Mouse (Mus musculus) hindbrain, postnatal 0 days (tissue): Measurements from ENCODE around the gene Nptx1. TPM values are rescaled to one million over a fixed set of nuclear protein-coding genes. Genes with fewer than 3 reads are reported as not detected.

Experiments used
- ATAC-seq: fragments of 200-750 bp; cut with Nextera tagmentation; 2 replicates; pipeline ENCODE4 v1.8.0; 2017; ENCODE audit warnings: mild to moderate bottlenecking, moderate TSS enrichment, moderate library complexity
- DNase-seq: peaks from one replicate; pipeline ENCODE4 v3.0.0-alpha.2; 2015; ENCODE audit warnings: low spot score
- H3K27ac ChIP-seq: fragments of 300-500 bp; sonication (generic); 2 replicates; pipeline ENCODE4 v1.5.1; 2014; ENCODE audit warnings: mild to moderate bottlenecking
- H3K27me3 ChIP-seq: fragments of 300-500 bp; sonication (generic); 2 replicates; pipeline ENCODE4 v1.6.1; 2014; ENCODE audit warnings: low read length, mixed read lengths; ENCODE audit not compliant: insufficient read depth
- H3K36me3 ChIP-seq: fragments of 300-500 bp; sonication (generic); 2 replicates; pipeline ENCODE4 v1.6.1; 2014; ENCODE audit warnings: low read length, mixed read lengths; ENCODE audit not compliant: insufficient read depth
- H3K4me1 ChIP-seq: fragments of 300-500 bp; sonication (generic); 2 replicates; pipeline ENCODE4 v1.6.1; 2014; ENCODE audit warnings: antibody characterized with exemption, low read length, mixed read lengths; ENCODE audit not compliant: insufficient read depth
- H3K4me2 ChIP-seq: fragments of 300-500 bp; sonication (generic); 2 replicates; pipeline ENCODE4 v1.6.1; 2014; ENCODE audit warnings: low read depth, mild to moderate bottlenecking, low read length, moderate library complexity, mixed read lengths
- H3K4me3 ChIP-seq: fragments of 300-500 bp; sonication (generic); 2 replicates; pipeline ENCODE4 v1.5.1; 2014; ENCODE audit warnings: low read length
- H3K9ac ChIP-seq: fragments of 300-500 bp; sonication (generic); replicated peaks from 2 replicates; pipeline ENCODE4 v1.6.1; 2014; ENCODE audit warnings: mild to moderate bottlenecking, low read length, moderate library complexity, mixed read lengths
- H3K9me3 ChIP-seq: fragments of 300-500 bp; sonication (generic); 2 replicates; pipeline ENCODE4 v1.6.1; 2016; ENCODE audit warnings: low read length, mixed read lengths
- CTCF ChIP-seq: IDR thresholded peaks from 2 replicates; pipeline ENCODE4 v1.5.1; 2016; ENCODE audit warnings: antibody characterized with exemption, control low read depth, low read depth
- WGBS: fragments of 180-500 bp; shearing (Covaris S2); extraction: QIAGEN DNeasy Blood & Tissue Kit; methylation state at CpG from one replicate; pipeline ENCODE4 v1.1.7; 2014; 5-methylcytosine and 5-hydroxymethylcytosine counted together
- polyA plus RNA-seq: library from polyadenylated mRNA; unstranded; fragments of >200 nt; fragmentation: Nextera tagmentation; extraction: Ambion mirVana; gene quantifications from 2 replicates; pipeline ENCODE4 v1.2.1, GENCODE M21; 2015
- total RNA-seq: library from RNA; depleted of rRNA; stranded (reverse); fragments of >200 nt; gene quantifications from 2 replicates; pipeline ENCODE4 v1.2.3, GENCODE M21; 2014

The Nptx1 gene
- total and polyA plus RNA-seq, 2 experiments from 2014 or later: 10.1 to 27.0 TPM

DNA sequence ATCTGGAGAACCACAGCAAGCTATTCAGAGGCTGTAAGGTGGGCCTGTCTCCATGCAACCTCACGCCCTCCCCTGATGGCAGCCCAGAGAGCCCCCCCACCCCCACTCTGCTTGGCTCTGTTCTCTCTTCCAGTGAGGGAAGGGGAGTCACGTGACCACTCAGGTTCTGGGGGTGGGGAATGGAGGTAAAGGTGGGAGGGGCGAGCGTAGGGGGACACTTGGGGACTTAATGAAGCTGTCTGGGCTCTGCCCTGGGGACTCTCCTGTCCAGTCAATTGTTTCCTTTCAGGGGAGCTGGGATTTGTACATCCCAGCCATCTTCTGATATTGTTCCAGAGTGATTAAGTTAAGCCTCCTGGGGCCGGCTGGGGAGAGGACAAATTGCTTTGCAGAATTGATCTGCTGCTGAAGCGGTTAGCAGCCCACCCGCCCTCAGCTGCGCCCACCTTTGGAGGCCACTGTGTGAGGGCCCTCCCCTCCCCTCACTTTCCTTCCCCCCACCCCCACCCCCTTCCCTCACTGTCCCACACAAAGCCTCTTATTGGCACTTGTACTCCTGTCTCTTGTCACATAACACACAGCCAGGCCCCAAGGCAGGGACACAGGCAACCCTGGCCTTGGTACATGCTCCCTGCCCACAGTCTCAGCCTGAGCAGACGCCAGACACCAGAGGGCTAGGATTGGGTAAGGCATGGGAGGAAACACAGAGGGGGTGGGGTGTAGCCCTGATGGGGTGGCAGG, 11.5 kb upstream of the Nptx1 start:
- DNase-seq: no peak

GRCm38 (mm10) chr11:119557940-119558869, 10.7 kb upstream of the Nptx1 start:
- Histone ChIP-seq H3K4me1 (peaks cover 20% of the 10 kb centered on the region), H3K27me3 (no peaks in the 10 kb centered on the region), H3K9me3 (no peaks in the 10 kb centered on the region), H3K4me3 (no peak overlapping the region), H3K4me2 (0 out of 2 replicates have a peak overlapping the region, but pooled peaks have one; percentile 18), H3K9ac (no peak overlapping the region), H3K27ac (peak overlapping the region; percentile 51), H3K36me3 (no peaks in the 10 kb centered on the region)
- DNase-seq (no peak), ATAC-seq (peak; percentile 52; the same call in 1 of the 2 replicates)
- no peak for TF ChIP-seq CTCF
- 13% methylated on average over 17 of the region's 17 CpGs for WGBS

More for the DNA sequence above, 11.5 kb upstream of the Nptx1 start:
- no peak overlapping the region for H3K4me2 ChIP-seq
- ATAC-seq: peak; percentile 50; the same call in 1 of the 2 replicates
- TF ChIP-seq CTCF: no peak
- H3K27me3 ChIP-seq: no peaks in the 10 kb centered on the region
- H3K4me3 ChIP-seq: no peak overlapping the region
- no peaks in the 10 kb centered on the region for H3K9me3 ChIP-seq
- H3K4me1 ChIP-seq: peaks cover 20% of the 10 kb centered on the region
- H3K9ac ChIP-seq: no peak overlapping the region
- peak overlapping the region; percentile 51; the same call in 1 of the 2 replicates for H3K27ac ChIP-seq
- 10% methylated on average over 9 of the region's 9 CpGs for WGBS
- H3K36me3 ChIP-seq: no peaks in the 10 kb centered on the region

GRCm38 (mm10) chr11:119555170-119555569, 7.6 kb upstream of the Nptx1 start:
- 82% methylated on average over 7 of the region's 7 CpGs for WGBS
- no peak for TF ChIP-seq CTCF
- H3K36me3 ChIP-seq: no peaks in the 10 kb centered on the region
- H3K9ac ChIP-seq: no peak overlapping the region
- H3K4me3 ChIP-seq: no peak overlapping the region
- H3K9me3 ChIP-seq: no peaks in the 10 kb centered on the region
- no peaks in the 10 kb centered on the region for H3K27me3 ChIP-seq
- H3K4me2 ChIP-seq: no peak overlapping the region
- H3K27ac ChIP-seq: no peak overlapping the region
- DNase-seq (no peak), ATAC-seq (no peak)
- peaks cover 24% of the 10 kb centered on the region for H3K4me1 ChIP-seq

GRCm38 (mm10) chr11:119554706-119555105, 7.2 kb upstream of the Nptx1 start:
- H3K4me3 ChIP-seq: no peak overlapping the region
- no peaks in the 10 kb centered on the region for H3K27me3 ChIP-seq
- TF ChIP-seq CTCF: no peak
- no peak overlapping the region for H3K4me2 ChIP-seq
- DNase-seq (no peak), ATAC-seq (no peak)
- no peak overlapping the region for H3K27ac ChIP-seq
- no peak overlapping the region for H3K9ac ChIP-seq
- 56% methylated on average over 7 of the region's 7 CpGs for WGBS
- H3K9me3 ChIP-seq: no peaks in the 10 kb centered on the region
- H3K36me3 ChIP-seq: no peaks in the 10 kb centered on the region
- peaks cover 27% of the 10 kb centered on the region for H3K4me1 ChIP-seq

DNA sequence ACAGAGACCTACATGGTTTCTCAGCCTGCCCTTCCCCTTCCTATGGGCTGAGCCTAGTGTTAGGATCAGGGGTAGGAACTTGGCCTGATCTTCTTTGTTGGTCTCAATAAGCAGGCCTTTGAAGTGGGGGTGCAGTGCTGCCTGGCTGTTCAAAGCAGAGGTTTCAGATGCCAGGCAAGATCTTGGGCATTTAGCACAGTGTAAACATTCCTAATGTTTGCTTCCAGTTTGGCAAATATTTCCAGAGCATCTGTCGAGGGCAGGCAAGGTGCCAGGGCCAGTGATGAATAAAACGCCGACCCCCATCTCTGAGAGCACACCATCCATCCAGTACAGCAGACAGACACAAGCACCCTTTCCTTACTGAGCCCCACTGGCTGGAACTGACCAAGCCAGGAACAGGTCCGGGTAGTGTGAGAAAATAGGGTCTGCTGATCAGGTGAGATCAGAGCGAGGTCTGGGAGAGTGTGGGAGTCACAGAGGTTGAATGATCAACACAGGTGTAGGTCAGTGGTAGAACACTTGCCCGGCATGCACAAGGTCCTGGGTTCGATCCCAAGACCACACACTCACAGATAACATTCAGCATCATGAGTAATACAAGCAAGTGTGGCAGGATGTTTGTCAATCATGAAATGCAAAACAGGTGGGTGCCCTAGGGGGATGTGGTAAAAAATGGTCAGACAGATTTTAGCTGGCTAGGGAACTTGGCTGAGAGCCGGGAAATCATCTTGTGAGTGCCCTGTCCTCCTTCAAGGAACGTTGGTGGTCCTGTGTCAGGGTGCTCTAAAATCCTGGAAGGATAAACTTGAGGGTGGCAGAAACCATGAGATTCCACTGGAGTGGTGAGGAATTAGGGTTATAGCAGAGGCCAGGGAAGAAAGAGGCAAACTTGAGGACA, 5.6 kb upstream of the Nptx1 start:
- ATAC-seq: no peak
- no peak overlapping the region for H3K9ac ChIP-seq
- peak; percentile 53 for DNase-seq
- no peak for TF ChIP-seq CTCF
- peaks cover 29% of the 10 kb centered on the region for H3K4me1 ChIP-seq
- H3K27me3 ChIP-seq: no peaks in the 10 kb centered on the region
- no peak overlapping the region for H3K4me2 ChIP-seq
- H3K27ac ChIP-seq: no peak overlapping the region
- H3K36me3 ChIP-seq: no peaks in the 10 kb centered on the region
- 52% methylated on average over 9 of the region's 9 CpGs for WGBS
- H3K4me3 ChIP-seq: no peak overlapping the region
- H3K9me3 ChIP-seq: no peaks in the 10 kb centered on the region

- no peak overlapping the region for H3K9ac ChIP-seq
- H3K27ac ChIP-seq: no peak overlapping the region
- H3K4me1 ChIP-seq: peaks cover 27% of the 10 kb centered on the region
- no peaks in the 10 kb centered on the region for H3K36me3 ChIP-seq
- H3K4me2 ChIP-seq: no peak overlapping the region
- H3K27me3 ChIP-seq: no peaks in the 10 kb centered on the region
- H3K9me3 ChIP-seq: no peaks in the 10 kb centered on the region
- ATAC-seq: no peak
- no peak for TF ChIP-seq CTCF
- 41% methylated on average over 1 of the region's 1 CpGs for WGBS
- no peak overlapping the region for H3K4me3 ChIP-seq
- no peak for DNase-seq
Observed at GRCm38 (mm10) chr11:119552301-119552700, 4.7 kb upstream of the Nptx1 start.
